Mouse (Mus musculus) forebrain, embryonic 14.5 days (tissue): ENCODE measurements at regions not wholly inside any gene's neighbourhood (a gene's known extent, or its start where the extent isn't known, plus 50 kb on each side); places are given as distances from the start of the nearest gene placed in this dataset.

Experiments used
- ATAC-seq: fragments of 200-750 bp; cut with Nextera tagmentation; 2 replicates; pipeline ENCODE4 v1.8.0; 2017; ENCODE audit warnings: mild to moderate bottlenecking, moderate library complexity
- DNase-seq: peaks from one replicate; pipeline ENCODE4 v3.0.0-alpha.2; 2015; ENCODE audit warnings: low spot score
- H3K27ac ChIP-seq: fragments of 300-500 bp; sonication (generic); 2 replicates; pipeline ENCODE4 v1.5.1; 2014; ENCODE audit warnings: low read depth, mild to moderate bottlenecking, control low read depth, low read length, moderate library complexity
- H3K27me3 ChIP-seq: fragments of 300-500 bp; sonication (generic); replicated peaks from 2 replicates; pipeline ENCODE4 v1.6.1; 2014; ENCODE audit warnings: low read length, control low read depth, mixed read lengths; ENCODE audit not compliant: control insufficient read depth, insufficient read depth
- H3K36me3 ChIP-seq: fragments of 300-500 bp; sonication (generic); 2 replicates; pipeline ENCODE4 v1.6.1; 2014; ENCODE audit warnings: low read length, control low read depth; ENCODE audit not compliant: control insufficient read depth, insufficient read depth
- H3K4me1 ChIP-seq: fragments of 300-500 bp; sonication (generic); 2 replicates; pipeline ENCODE4 v1.6.1; 2014; ENCODE audit warnings: antibody characterized with exemption, low read length, control low read depth; ENCODE audit not compliant: control insufficient read depth, insufficient read depth
- H3K4me2 ChIP-seq: fragments of 300-500 bp; sonication (generic); 2 replicates; pipeline ENCODE4 v1.6.1; 2014; ENCODE audit warnings: mild to moderate bottlenecking, control low read depth, low read length
- H3K4me3 ChIP-seq: fragments of 300-500 bp; sonication (generic); 2 replicates; pipeline ENCODE4 v1.5.1; 2014; ENCODE audit warnings: low read depth, low read length, control low read depth
- H3K9ac ChIP-seq: fragments of 300-500 bp; sonication (generic); 2 replicates; pipeline ENCODE4 v1.6.1; 2014; ENCODE audit warnings: mild to moderate bottlenecking, low read length, control low read depth, moderate library complexity
- H3K9me3 ChIP-seq: fragments of 300-500 bp; sonication (generic); replicated peaks from 2 replicates; pipeline ENCODE4 v1.6.1; 2016; ENCODE audit warnings: low read length, control low read depth, mixed read lengths; ENCODE audit not compliant: control insufficient read depth
- WGBS: fragments of 180-500 bp; shearing (Covaris S2); extraction: QIAGEN DNeasy Blood & Tissue Kit; methylation state at CpG from one replicate; pipeline ENCODE4 v1.1.7; 2014; 5-methylcytosine and 5-hydroxymethylcytosine counted together

GRCm38 (mm10) chr4:124276741-124277455 is 333.7 kb downstream of the 3100002H09Rik start:
- DNase-seq (peak; percentile 90), ATAC-seq (peak; percentile 78)
- WGBS: under 1% methylated on average over 21 of the region's 21 CpGs
- Histone ChIP-seq H3K9me3 (no peaks in the 10 kb centered on the region), H3K27ac (peak overlapping the region; percentile 91), H3K9ac (peak overlapping the region; percentile 56), H3K27me3 (peaks cover 39% of the 10 kb centered on the region), H3K36me3 (no peaks in the 10 kb centered on the region), H3K4me3 (peak overlapping the region; percentile 31), H3K4me1 (peaks cover 17% of the 10 kb centered on the region; the same call in 1 of the 2 replicates), H3K4me2 (peak overlapping the region; percentile 76)

GRCm38 (mm10) chr4:124272002-124272401 is 338.6 kb downstream of the 3100002H09Rik start:
- 81% methylated on average over 2 of the region's 2 CpGs for WGBS
- Histone ChIP-seq H3K27ac (no peak overlapping the region), H3K4me1 (peaks cover 4% of the 10 kb centered on the region; the same call in 1 of the 2 replicates), H3K4me3 (no peak overlapping the region), H3K27me3 (peaks cover 38% of the 10 kb centered on the region), H3K9me3 (no peaks in the 10 kb centered on the region), H3K9ac (no peak overlapping the region), H3K36me3 (no peaks in the 10 kb centered on the region), H3K4me2 (no peak overlapping the region)
- DNase-seq (no peak), ATAC-seq (no peak)

GRCm38 (mm10) chr4:124268404-124268803 is 342.2 kb downstream of the 3100002H09Rik start:
- Histone ChIP-seq H3K4me3 (no peak overlapping the region), H3K9me3 (no peaks in the 10 kb centered on the region), H3K4me1 (peaks cover 9% of the 10 kb centered on the region), H3K27ac (no peak overlapping the region), H3K4me2 (no peak overlapping the region), H3K36me3 (no peaks in the 10 kb centered on the region), H3K27me3 (peaks cover 23% of the 10 kb centered on the region), H3K9ac (no peak overlapping the region)
- WGBS: 80% methylated on average over 4 of the region's 4 CpGs
- no peak for ATAC-seq
- no peak for DNase-seq

- ATAC-seq: peak; percentile 62
- Histone ChIP-seq H3K27me3 (peaks cover 14% of the 10 kb centered on the region; the same call in 1 of the 2 replicates), H3K9ac (no peak overlapping the region), H3K4me1 (peaks cover 9% of the 10 kb centered on the region), H3K4me2 (no peak overlapping the region), H3K9me3 (no peaks in the 10 kb centered on the region), H3K36me3 (no peaks in the 10 kb centered on the region), H3K4me3 (no peak overlapping the region), H3K27ac (0 out of 2 replicates have a peak overlapping the region, but pooled peaks have one; percentile 1)
- 5% methylated on average over 4 of the region's 4 CpGs for WGBS
- peak; percentile 62 for DNase-seq
These were observed 344.0 kb downstream of the 3100002H09Rik start for GRCm38 (mm10) chr4:124266573-124266972.

- Histone ChIP-seq H3K4me2 (no peak overlapping the region), H3K4me1 (peaks cover 9% of the 10 kb centered on the region), H3K9me3 (no peaks in the 10 kb centered on the region), H3K4me3 (no peak overlapping the region), H3K27ac (no peak overlapping the region), H3K27me3 (0 out of 2 replicates have a peak, but pooled peaks cover 11% of the 10 kb centered on the region), H3K36me3 (no peaks in the 10 kb centered on the region), H3K9ac (no peak overlapping the region)
- WGBS: 77% methylated on average over 15 of the region's 15 CpGs
- peak; percentile 46 for DNase-seq
- peak; percentile 52; the same call in 1 of the 2 replicates for ATAC-seq
These were observed 345.1 kb downstream of the 3100002H09Rik start for GRCm38 (mm10) chr4:124265527-124265926.

GRCm38 (mm10) chr4:124257006-124257405 is 339.2 kb upstream of the 4930535I16Rik start:
- peaks cover 26% of the 10 kb centered on the region for H3K4me1 ChIP-seq
- ATAC-seq (no peak), DNase-seq (no peak)
- H3K9ac ChIP-seq: no peak overlapping the region
- H3K36me3 ChIP-seq: no peaks in the 10 kb centered on the region
- no peaks in the 10 kb centered on the region for H3K9me3 ChIP-seq
- WGBS: 20% methylated on average over 9 of the region's 9 CpGs
- H3K4me2 ChIP-seq: no peak overlapping the region
- H3K4me3 ChIP-seq: no peak overlapping the region
- H3K27me3 ChIP-seq: no peaks in the 10 kb centered on the region
- H3K27ac ChIP-seq: no peak overlapping the region

- peak; percentile 40 for DNase-seq
- H3K4me2 ChIP-seq: no peak overlapping the region
These were observed 338.7 kb upstream of the 4930535I16Rik start for GRCm38 (mm10) chr4:124256515-124256914.

GRCm38 (mm10) chr4:124255183-124255543 is 337.3 kb upstream of the 4930535I16Rik start:
- H3K27me3 ChIP-seq: no peaks in the 10 kb centered on the region
- ATAC-seq: peak; percentile 35
- H3K4me2 ChIP-seq: peak overlapping the region; percentile 6; the same call in 1 of the 2 replicates

More at GRCm38 (mm10) chr4:124256515-124256914, 338.7 kb upstream of the 4930535I16Rik start:
- Histone ChIP-seq H3K36me3 (no peaks in the 10 kb centered on the region), H3K27ac (no peak overlapping the region), H3K4me3 (no peak overlapping the region), H3K4me1 (peaks cover 26% of the 10 kb centered on the region), H3K9me3 (no peaks in the 10 kb centered on the region), H3K9ac (no peak overlapping the region), H3K27me3 (no peaks in the 10 kb centered on the region)
- WGBS: 53% methylated on average over 7 of the region's 7 CpGs
- no peak for ATAC-seq

More at GRCm38 (mm10) chr4:124255183-124255543, 337.3 kb upstream of the 4930535I16Rik start:
- peak; percentile 35 for DNase-seq
- Histone ChIP-seq H3K9ac (no peak overlapping the region), H3K9me3 (no peaks in the 10 kb centered on the region), H3K4me3 (no peak overlapping the region), H3K36me3 (no peaks in the 10 kb centered on the region), H3K4me1 (peaks cover 26% of the 10 kb centered on the region), H3K27ac (no peak overlapping the region)
- 14% methylated on average over 7 of the region's 7 CpGs for WGBS
